Mouse (Mus musculus) T-cell, adult 66 days (primary cell): ENCODE results near the gene Sufu. TPM values are rescaled to one million over a fixed set of nuclear protein-coding genes. Genes with fewer than 3 reads are reported as not detected.

Source experiments
- total RNA-seq, 2 experiments: library from RNA; stranded (reverse); gene quantifications; 3 replicates in 1 of 2; 4 replicates in 1 of 2; pipeline ENCODE4 v1.2.4; 2023

The Sufu gene
- 10 to 100 TPM; 37.4 to 38.4 TPM for total RNA-seq

GRCm38 (mm10) chr19:46396686-46397435 is at the start of gene Sufu:
TSS of gene Sufu (plus strand) at chr19:46396896.

GRCm38 (mm10) chr19:46350168-46350932 is 46.3 kb upstream of the Sufu start, which contains the start of gene 2310034G01Rik:
TSS of gene 2310034G01Rik (minus strand) at chr19:46350302.

GRCm38 (mm10) chr19:46395109-46396009 is 1.3 kb upstream of the Sufu start, which contains the start of gene Actr1a:
TSS of gene Actr1a (minus strand) at chr19:46395748.

GRCm38 (mm10) chr19:46501401-46502068 is 104.8 kb downstream of the Sufu start, which contains the start of gene Trim8:
TSS of gene Trim8 (plus strand) at chr19:46501702.

Other genes with a start within 250 kb of the Sufu start
- not detected for gene Pitx3, start 248.6 kb upstream of the Sufu start, total RNA-seq
- gene Gbf1, start 244.4 kb upstream of the Sufu start, total RNA-seq, result 10 to 100 TPM; 87.0 to 91.4 TPM
- gene Nfkb2, start 92.6 kb upstream of the Sufu start, total RNA-seq, result 10 to 100 TPM; 68.7 to 78.2 TPM
- gene Psd, start 69.7 kb upstream of the Sufu start, total RNA-seq, result 1 to 10 TPM in 1 of 2 experiments, under 1 TPM in 1; 0.30 to 1.3 TPM
- 1 to 10 TPM; 4.3 TPM for gene Fbxl15, start 68.7 kb upstream of the Sufu start, total RNA-seq
- 10 to 100 TPM; 27.9 to 34.0 TPM for gene Cuedc2, start 58.2 kb upstream of the Sufu start, total RNA-seq
- 1 to 10 TPM; 2.8 to 8.9 TPM for gene Mfsd13a, start 55.8 kb upstream of the Sufu start, total RNA-seq
- not detected for gene 2310034G01Rik, start 46.6 kb upstream of the Sufu start, total RNA-seq
- 100 to 1,000 TPM; 104 to 112 TPM for gene Actr1a, start 1.1 kb upstream of the Sufu start, total RNA-seq
- gene Trim8, start 104.8 kb downstream of the Sufu start, total RNA-seq, result 10 to 100 TPM; 63.2 to 64.5 TPM
- 10 to 100 TPM; 12.5 to 13.7 TPM for gene Arl3, start 176.3 kb downstream of the Sufu start, total RNA-seq
- gene Sfxn2, start 176.5 kb downstream of the Sufu start, total RNA-seq, result 10 to 100 TPM; 13.4 to 15.7 TPM
- gene Wbp1l, start 202.2 kb downstream of the Sufu start, total RNA-seq, result 10 to 100 TPM; 65.0 to 73.3 TPM